8 mouse cellular contexts compared by ENCODE assay signal in genomic region chr8:107425230-107425597, GRCm38 (mm10). TPM values are rescaled to one million over a fixed set of nuclear protein-coding genes. Genes with fewer than 3 reads are reported as not detected.
A peak's percentile ranks its signal among the peaks of the same experiment; 100 is the strongest.
DNase-seq lines count a peak whose midpoint lies in the region; ATAC-seq and TF ChIP-seq lines count a peak whose summit lies in the region.

No protein-coding gene starts in this region.

- peaks cover 17% of the 10 kb centered on the region for H3K4me1 ChIP-seq in heart, embryonic 13.5 days
- peaks cover 51% of the 10 kb centered on the region for H3K4me1 ChIP-seq in G1E (ENCODE audit: insufficient read depth, low read depth, low read length)
- peaks cover 31% of the 10 kb centered on the region for H3K4me1 ChIP-seq in hindbrain, embryonic 13.5 days (replicated peaks)
- H3K4me1 ChIP-seq in liver, postnatal 0 days (ENCODE audit: insufficient read depth) = peaks cover 17% of the 10 kb centered on the region

- H3K9me3 ChIP-seq in heart, embryonic 13.5 days = no peaks in the 10 kb centered on the region
- no peaks in the 10 kb centered on the region for H3K9me3 ChIP-seq in G1E (replicated peaks)
- no peaks in the 10 kb centered on the region for H3K9me3 ChIP-seq in hindbrain, embryonic 13.5 days
- no peaks in the 10 kb centered on the region for H3K9me3 ChIP-seq in liver, postnatal 0 days (ENCODE audit: low read length)

- no peak overlapping the region for H3K27ac ChIP-seq in heart, embryonic 13.5 days (replicated peaks)
- no peak overlapping the region for H3K27ac ChIP-seq in hindbrain, embryonic 13.5 days
- H3K27ac ChIP-seq in liver, postnatal 0 days (ENCODE audit: low read depth) = no peak overlapping the region

- no peak overlapping the region; the same call in 1 of the 2 replicates for H3K9ac ChIP-seq in heart, embryonic 13.5 days
- no peak overlapping the region for H3K9ac ChIP-seq in hindbrain, embryonic 13.5 days
- H3K9ac ChIP-seq in liver, postnatal 0 days (replicated peaks) = no peak overlapping the region

- DNase-seq in heart, postnatal 4 days = no peak
- DNase-seq in G1E (ENCODE audit: low spot score) = no peak
- no peak for DNase-seq in liver, postnatal 0 days
- DNase-seq in cerebellum, adult 9-10 months = no peak
- no peak for DNase-seq in cerebellum, adult 18-20 months
- no peak for DNase-seq in kidney, postnatal 25 days

- H3K4me2 ChIP-seq in heart, embryonic 13.5 days = peak overlapping the region; percentile 81
- H3K4me2 ChIP-seq in hindbrain, embryonic 13.5 days = no peak overlapping the region
- peak overlapping the region; percentile 87; the same call in 1 of the 2 replicates for H3K4me2 ChIP-seq in liver, postnatal 0 days (ENCODE audit: low read depth, low read length)

- H3K36me3 ChIP-seq in heart, embryonic 13.5 days = peaks cover 33% of the 10 kb centered on the region
- peaks cover 34% of the 10 kb centered on the region for H3K36me3 ChIP-seq in G1E (replicated peaks)
- H3K36me3 ChIP-seq in hindbrain, embryonic 13.5 days = peaks cover 22% of the 10 kb centered on the region
- H3K36me3 ChIP-seq in liver, postnatal 0 days (replicated peaks; ENCODE audit: insufficient read depth, low read length) = peaks cover 7% of the 10 kb centered on the region

- TF ChIP-seq CTCF in G1E (IDR thresholded peaks at IDR 0.05; ENCODE audit: low read depth, low read length) = no peak
- no peak for TF ChIP-seq CTCF in liver, postnatal 0 days (IDR thresholded peaks at IDR 0.05; ENCODE audit: low read depth)

- 42% methylated on average over 8 of the region's 8 CpGs for WGBS in heart, embryonic 13.5 days
- WGBS in hindbrain, embryonic 13.5 days = 53% methylated on average over 8 of the region's 8 CpGs
- WGBS in liver, postnatal 0 days (ENCODE audit: insufficient replicate concordance) = 37% methylated on average over 8 of the region's 8 CpGs

- no peak for TF ChIP-seq EP300 in liver, postnatal 0 days (IDR thresholded peaks at IDR 0.05; ENCODE audit: low read depth)

- H3K4me3 ChIP-seq in heart, embryonic 13.5 days = peak overlapping the region; percentile 82
- peak overlapping the region; percentile 88; the same call in 1 of the 2 replicates for H3K4me3 ChIP-seq in G1E (ENCODE audit: low read depth, low read length)
- peak overlapping the region; percentile 91 for H3K4me3 ChIP-seq in hindbrain, embryonic 13.5 days
- no peak overlapping the region for H3K4me3 ChIP-seq in liver, postnatal 0 days (ENCODE audit: low read depth, low read length)

- no peak for ATAC-seq in heart, embryonic 13.5 days (ENCODE audit: extremely low read depth, insufficient number of reproducible peaks, low FRiP score, low TSS enrichment)
- ATAC-seq in G1E (ENCODE audit: extremely low read depth, insufficient number of reproducible peaks, low FRiP score, poor library complexity, severe bottlenecking) = no peak
- no peak; the same call in 1 of the 2 replicates for ATAC-seq in hindbrain, embryonic 13.5 days (ENCODE audit: low FRiP score)
- 0 out of 2 replicates have a peak, but pooled peaks have one; percentile 3 for ATAC-seq in liver, postnatal 0 days

- peaks cover 13% of the 10 kb centered on the region; the same call in 1 of the 2 replicates for H3K27me3 ChIP-seq in heart, embryonic 13.5 days (replicated peaks)
- peaks cover 23% of the 10 kb centered on the region for H3K27me3 ChIP-seq in G1E (ENCODE audit: insufficient read depth, low read length)
- H3K27me3 ChIP-seq in hindbrain, embryonic 13.5 days = 0 out of 2 replicates have a peak, but pooled peaks cover 7% of the 10 kb centered on the region
- no peaks in the 10 kb centered on the region for H3K27me3 ChIP-seq in liver, postnatal 0 days (ENCODE audit: insufficient read depth, low read length)

RNA-seq across cellular contexts. Expression of gene Nob1, which starts 0.4 kb away (rescaled TPM):
- polyA plus RNA-seq in heart, embryonic 13.5 days (2015; fragmentation: Nextera tagmentation; extraction: Ambion mirVana) = 45.2 and 51.1 TPM in 2 replicates
- total RNA-seq in heart, postnatal 4 days (2021) = 10 to 100 TPM; 31.7 to 37.0 TPM
- total RNA-seq in G1E (2014; fragmentation: Nextera tagmentation) (58.9 and 59.1 TPM in 2 replicates), G1E (2017) (37.3 and 46.0 TPM in 2 replicates)
- polyA plus RNA-seq in G1E (2012) = 57.2 and 76.6 TPM in 2 replicates
- polyA plus RNA-seq in hindbrain, embryonic 13.5 days (2015; fragmentation: Nextera tagmentation; extraction: Ambion mirVana) = 71.3 and 74.0 TPM in 2 replicates
- 17.0 and 18.4 TPM in 2 replicates for polyA plus RNA-seq in liver, postnatal 0 days (2015; fragmentation: Nextera tagmentation; extraction: Ambion mirVana)

RNA-seq across cellular contexts. Expression of gene Wwp2, which starts 11.0 kb away (rescaled TPM):
- 28.4 and 30.1 TPM in 2 replicates for polyA plus RNA-seq in heart, embryonic 13.5 days (2015; fragmentation: Nextera tagmentation; extraction: Ambion mirVana)
- 10 to 100 TPM; 33.1 to 35.6 TPM for total RNA-seq in heart, postnatal 4 days (2021)
- 65.9 and 77.5 TPM in 2 replicates for total RNA-seq in G1E (2014; fragmentation: Nextera tagmentation)
- 62.3 and 71.4 TPM in 2 replicates for total RNA-seq in G1E (2017)
- 42.7 and 45.7 TPM in 2 replicates for polyA plus RNA-seq in G1E (2012)
- 49.3 and 53.0 TPM in 2 replicates for polyA plus RNA-seq in hindbrain, embryonic 13.5 days (2015; fragmentation: Nextera tagmentation; extraction: Ambion mirVana)
- polyA plus RNA-seq in liver, postnatal 0 days (2015; fragmentation: Nextera tagmentation; extraction: Ambion mirVana) = 26.2 and 29.1 TPM in 2 replicates

RNA-seq across cellular contexts. Expression of gene Nqo1, which starts 22.2 kb away (rescaled TPM):
- 5.7 and 5.9 TPM in 2 replicates for polyA plus RNA-seq in heart, embryonic 13.5 days (2015; fragmentation: Nextera tagmentation; extraction: Ambion mirVana)
- total RNA-seq in heart, postnatal 4 days (2021) = 10 to 100 TPM; 15.8 to 18.4 TPM
- 3.2 and 5.6 TPM in 2 replicates for total RNA-seq in G1E (2014; fragmentation: Nextera tagmentation)
- total RNA-seq in G1E (2017) = 13.2 and 13.4 TPM in 2 replicates
- polyA plus RNA-seq in G1E (2012) = 0.25 and 0.35 TPM in 2 replicates
- 5.3 and 6.7 TPM in 2 replicates for polyA plus RNA-seq in hindbrain, embryonic 13.5 days (2015; fragmentation: Nextera tagmentation; extraction: Ambion mirVana)
- 8.3 and 8.4 TPM in 2 replicates for polyA plus RNA-seq in liver, postnatal 0 days (2015; fragmentation: Nextera tagmentation; extraction: Ambion mirVana)
